In the genomic region with DNA sequence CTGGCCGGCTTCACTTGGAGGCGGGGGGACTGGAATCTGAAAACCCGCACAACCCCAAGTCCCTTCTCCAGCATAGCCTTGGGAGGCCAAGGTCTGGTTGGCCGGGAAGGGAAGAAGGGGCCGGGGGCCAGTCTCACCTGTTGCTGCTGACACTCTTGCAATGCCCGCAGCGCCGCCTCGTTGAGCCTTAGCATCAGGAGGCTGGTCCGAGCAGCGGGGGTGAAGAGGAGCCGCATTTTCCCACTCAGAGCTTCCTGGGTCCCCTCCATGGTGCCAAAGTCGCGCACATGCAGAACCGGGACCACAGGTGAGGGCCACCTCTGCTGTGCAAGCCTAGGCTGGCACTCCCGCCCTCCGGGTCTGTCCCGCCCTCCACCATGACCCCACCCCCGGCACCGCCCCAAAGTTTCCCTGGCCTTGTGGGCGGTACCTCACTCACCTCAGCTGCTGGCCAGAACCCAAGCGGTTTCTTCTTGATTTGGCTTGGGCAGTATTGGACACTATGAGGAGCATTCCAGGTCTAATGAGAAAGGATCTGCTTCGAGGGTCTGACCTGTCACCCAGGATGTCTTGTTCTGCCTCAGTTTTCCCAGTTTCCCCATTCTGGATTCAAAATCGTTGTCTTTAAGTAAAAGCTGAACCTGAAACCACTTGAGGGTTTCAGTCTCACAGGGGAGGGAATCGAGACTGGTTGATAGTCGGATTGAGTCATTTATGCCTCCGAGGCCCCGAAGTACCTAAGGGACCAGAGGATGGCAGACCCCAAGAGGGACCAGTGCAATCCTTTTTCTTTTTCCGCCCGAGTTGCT, we compare ENCODE assay signal across 7 mouse cellular contexts. TPM values are rescaled to one million over a fixed set of nuclear protein-coding genes. Genes with fewer than 3 reads are reported as not detected.
DNase-seq lines count a peak whose midpoint lies in the region; ATAC-seq and TF ChIP-seq lines count a peak whose summit lies in the region.

No protein-coding gene starts in this region.

- 0 out of 2 replicates have a peak, but pooled peaks cover 3% of the 10 kb centered on the region for H3K27me3 ChIP-seq in intestine, embryonic 15.5 days (replicated peaks)
- H3K27me3 ChIP-seq in liver, postnatal 0 days (ENCODE audit: insufficient read depth, low read length) = no peaks in the 10 kb centered on the region
- peaks cover 41% of the 10 kb centered on the region for H3K27me3 ChIP-seq in neural tube, embryonic 13.5 days

- peaks cover 11% of the 10 kb centered on the region; the same call in 1 of the 2 replicates for H3K4me1 ChIP-seq in intestine, embryonic 15.5 days (replicated peaks)
- H3K4me1 ChIP-seq in liver, postnatal 0 days (ENCODE audit: insufficient read depth) = peaks cover 25% of the 10 kb centered on the region
- peaks cover 17% of the 10 kb centered on the region for H3K4me1 ChIP-seq in neural tube, embryonic 13.5 days (replicated peaks)

- TF ChIP-seq EP300 in liver, postnatal 0 days (IDR thresholded peaks at IDR 0.05; ENCODE audit: low read depth) = no peak

- DNase-seq in adrenal gland, adult 2 months = peak; percentile 88
- DNase-seq in gonadal fat pad, adult 2 months (ENCODE audit: low read depth) = peak; percentile 54
- DNase-seq in liver, postnatal 0 days = peak; percentile 92
- peak; percentile 61 to 65 for DNase-seq in thymus, postnatal 36 days

- H3K9me3 ChIP-seq in intestine, embryonic 15.5 days = no peaks in the 10 kb centered on the region
- H3K9me3 ChIP-seq in liver, postnatal 0 days (ENCODE audit: low read length) = no peaks in the 10 kb centered on the region
- no peaks in the 10 kb centered on the region for H3K9me3 ChIP-seq in neural tube, embryonic 13.5 days

- H3K36me3 ChIP-seq in intestine, embryonic 15.5 days = peaks cover 10% of the 10 kb centered on the region; the same call in 1 of the 2 replicates
- peaks cover 16% of the 10 kb centered on the region for H3K36me3 ChIP-seq in liver, postnatal 0 days (replicated peaks; ENCODE audit: insufficient read depth, low read length)
- H3K36me3 ChIP-seq in neural tube, embryonic 13.5 days = peaks cover 28% of the 10 kb centered on the region

- peak overlapping the region; percentile 43 for H3K9ac ChIP-seq in intestine, embryonic 15.5 days
- H3K9ac ChIP-seq in liver, postnatal 0 days (replicated peaks) = peak overlapping the region; percentile 56
- peak overlapping the region; percentile 22 for H3K9ac ChIP-seq in neural tube, embryonic 13.5 days

- TF ChIP-seq CTCF in liver, postnatal 0 days (IDR thresholded peaks at IDR 0.05; ENCODE audit: low read depth) = no peak

- H3K27ac ChIP-seq in intestine, embryonic 15.5 days = no peak overlapping the region
- peak overlapping the region; percentile 57; the same call in 1 of the 2 replicates for H3K27ac ChIP-seq in liver, postnatal 0 days (ENCODE audit: low read depth)
- H3K27ac ChIP-seq in neural tube, embryonic 13.5 days (replicated peaks) = no peak overlapping the region

- H3K4me3 ChIP-seq in intestine, embryonic 15.5 days (replicated peaks) = peak overlapping the region; percentile 47
- peak overlapping the region; percentile 60 for H3K4me3 ChIP-seq in liver, postnatal 0 days (ENCODE audit: low read depth, low read length)
- H3K4me3 ChIP-seq in neural tube, embryonic 13.5 days = peak overlapping the region; percentile 33

- ATAC-seq in common myeloid progenitor, adult 5-6 weeks (replicated peaks; ENCODE audit: low read depth, poor library complexity, severe bottlenecking) = peak; percentile 79
- peak; percentile 95 for ATAC-seq in intestine, embryonic 15.5 days
- ATAC-seq in liver, postnatal 0 days = peak; percentile 93
- ATAC-seq in neural tube, embryonic 13.5 days (ENCODE audit: low read depth) = no peak

- under 1% methylated on average over 30 of the region's 30 CpGs for WGBS in intestine, embryonic 15.5 days
- WGBS in liver, postnatal 0 days (ENCODE audit: insufficient replicate concordance) = 2% methylated on average over 26 of the region's 30 CpGs
- WGBS in neural tube, embryonic 13.5 days = 2% methylated on average over 30 of the region's 30 CpGs

- peak overlapping the region; percentile 91 for H3K4me2 ChIP-seq in intestine, embryonic 15.5 days (replicated peaks)
- peak overlapping the region; percentile 98 for H3K4me2 ChIP-seq in liver, postnatal 0 days (ENCODE audit: low read depth, low read length)
- H3K4me2 ChIP-seq in neural tube, embryonic 13.5 days = peak overlapping the region; percentile 58

RNA-seq across cellular contexts. Expression of gene Ell3, which starts 1.6 kb away (rescaled TPM):
- under 1 TPM; 0.35 to 0.63 TPM for total RNA-seq in adrenal gland, adult 2 months (2021)
- 0.20 and 0.23 TPM in 2 replicates for polyA plus RNA-seq in adrenal gland, adult 2 months (2012; rRNA removed)
- not detected in 2 replicates for total RNA-seq in common myeloid progenitor, adult 5-6 weeks (2017)
- 8.6 and 12.4 TPM in 2 replicates for polyA plus RNA-seq in gonadal fat pad, adult 2 months (2012; rRNA removed)
- 8.5 and 9.2 TPM in 2 replicates for polyA plus RNA-seq in intestine, embryonic 15.5 days (2015; fragmentation: Nextera tagmentation; extraction: Ambion mirVana)
- 1.9 and 2.1 TPM in 2 replicates for polyA plus RNA-seq in liver, postnatal 0 days (2015; fragmentation: Nextera tagmentation; extraction: Ambion mirVana)
- polyA plus RNA-seq in neural tube, embryonic 13.5 days (2015; fragmentation: Nextera tagmentation; extraction: Ambion mirVana) = 2.6 TPM in 2 replicates

RNA-seq across cellular contexts. Expression of gene Serf2, which starts 6.5 kb away (rescaled TPM):
- total RNA-seq in adrenal gland, adult 2 months (2021) = 100 to 1,000 TPM; 272 to 371 TPM
- polyA plus RNA-seq in adrenal gland, adult 2 months (2012; rRNA removed) = 275 and 332 TPM in 2 replicates
- 300 and 324 TPM in 2 replicates for total RNA-seq in common myeloid progenitor, adult 5-6 weeks (2017)
- 364 and 410 TPM in 2 replicates for polyA plus RNA-seq in gonadal fat pad, adult 2 months (2012; rRNA removed)
- polyA plus RNA-seq in intestine, embryonic 15.5 days (2015; fragmentation: Nextera tagmentation; extraction: Ambion mirVana) = 476 and 498 TPM in 2 replicates
- polyA plus RNA-seq in liver, postnatal 0 days (2015; fragmentation: Nextera tagmentation; extraction: Ambion mirVana) = 264 and 266 TPM in 2 replicates
- polyA plus RNA-seq in neural tube, embryonic 13.5 days (2015; fragmentation: Nextera tagmentation; extraction: Ambion mirVana) = 393 and 478 TPM in 2 replicates

RNA-seq across cellular contexts. Expression of gene Hypk, which starts 10.6 kb away (rescaled TPM):
- total RNA-seq in adrenal gland, adult 2 months (2021) = 10 to 100 TPM; 15.7 to 25.5 TPM
- polyA plus RNA-seq in adrenal gland, adult 2 months (2012; rRNA removed) = 2.2 and 3.0 TPM in 2 replicates
- 76.4 and 129 TPM in 2 replicates for total RNA-seq in common myeloid progenitor, adult 5-6 weeks (2017)
- 7.6 and 14.1 TPM in 2 replicates for polyA plus RNA-seq in gonadal fat pad, adult 2 months (2012; rRNA removed)
- 88.6 and 101 TPM in 2 replicates for polyA plus RNA-seq in intestine, embryonic 15.5 days (2015; fragmentation: Nextera tagmentation; extraction: Ambion mirVana)
- polyA plus RNA-seq in liver, postnatal 0 days (2015; fragmentation: Nextera tagmentation; extraction: Ambion mirVana) = 54.3 and 56.0 TPM in 2 replicates
- 113 and 132 TPM in 2 replicates for polyA plus RNA-seq in neural tube, embryonic 13.5 days (2015; fragmentation: Nextera tagmentation; extraction: Ambion mirVana)

RNA-seq across cellular contexts. Expression of gene Serinc4, which starts 14.1 kb away (rescaled TPM):
- under 1 TPM in 1 of 2 experiments, not detected in 1; 0.21 TPM for total RNA-seq in adrenal gland, adult 2 months (2021)
- polyA plus RNA-seq in adrenal gland, adult 2 months (2012; rRNA removed) = 0.16 and 0.20 TPM in 2 replicates
- 1.4 and 1.8 TPM in 2 replicates for total RNA-seq in common myeloid progenitor, adult 5-6 weeks (2017)
- polyA plus RNA-seq in gonadal fat pad, adult 2 months (2012; rRNA removed) = 1.1 and 1.2 TPM in 2 replicates
- 0.23 and 0.30 TPM in 2 replicates for polyA plus RNA-seq in intestine, embryonic 15.5 days (2015; fragmentation: Nextera tagmentation; extraction: Ambion mirVana)
- polyA plus RNA-seq in liver, postnatal 0 days (2015; fragmentation: Nextera tagmentation; extraction: Ambion mirVana) = not detected in 2 replicates
- 1.1 and 1.4 TPM in 2 replicates for polyA plus RNA-seq in neural tube, embryonic 13.5 days (2015; fragmentation: Nextera tagmentation; extraction: Ambion mirVana)

RNA-seq across cellular contexts. Expression of gene Catsper2, which starts 28.9 kb away (rescaled TPM):
- 1 to 10 TPM; 1.5 to 2.4 TPM for total RNA-seq in adrenal gland, adult 2 months (2021)
- 0.65 and 0.95 TPM in 2 replicates for polyA plus RNA-seq in adrenal gland, adult 2 months (2012; rRNA removed)
- total RNA-seq in common myeloid progenitor, adult 5-6 weeks (2017) = 3.2 TPM in 1 of 2 replicates, not detected in the other
- 5.0 and 7.0 TPM in 2 replicates for polyA plus RNA-seq in gonadal fat pad, adult 2 months (2012; rRNA removed)
- 1.1 and 2.0 TPM in 2 replicates for polyA plus RNA-seq in intestine, embryonic 15.5 days (2015; fragmentation: Nextera tagmentation; extraction: Ambion mirVana)
- polyA plus RNA-seq in liver, postnatal 0 days (2015; fragmentation: Nextera tagmentation; extraction: Ambion mirVana) = 1.5 TPM in 2 replicates
- polyA plus RNA-seq in neural tube, embryonic 13.5 days (2015; fragmentation: Nextera tagmentation; extraction: Ambion mirVana) = 3.5 and 4.8 TPM in 2 replicates
